Comparison of ENCODE assay signal across 18 mouse cellular contexts in genomic region chr4:131405376-131406017, GRCm38 (mm10).
DNase-seq lines count a peak whose midpoint lies in the region; ATAC-seq and TF ChIP-seq lines count a peak whose summit lies in the region.
"Had no signal": no experiment of that assay in that cellular context is flagged by ENCODE, and none has a peak within 500 bp of the region (broad histone marks: within the 10 kb centered on the region; RNA-seq: fewer than 3 reads in every experiment).

No protein-coding gene starts in this region.

- peaks cover 24% of the 10 kb centered on the region for H3K27me3 ChIP-seq in embryonic facial prominence, embryonic 10.5 days (replicated peaks; ENCODE audit: low read depth, poor library complexity, severe bottlenecking)
- no peaks in the 10 kb centered on the region for H3K27me3 ChIP-seq in hindbrain, embryonic 16.5 days (replicated peaks; ENCODE audit: control insufficient read depth, insufficient read depth, low read length)
- H3K27me3 ChIP-seq: embryonic facial prominence, embryonic 15.5 days had no signal

- no peak overlapping the region for H3K4me2 ChIP-seq in hindbrain, embryonic 16.5 days (ENCODE audit: low read length)
- H3K4me2 ChIP-seq: embryonic facial prominence, embryonic 15.5 days; midbrain, embryonic 13.5 days had no signal

- DNase-seq in layer of hippocampus, adult 2 months (ENCODE audit: low spot score in 2 of 2), result peak in 1 of 2 experiments; percentile 30
- DNase-seq in layer of hippocampus, postnatal 25 days (ENCODE audit: extremely low spot score in 1 of 2, low spot score in 1 of 2), result no peak
- DNase-seq in brain, adult 2 months (ENCODE audit: low read depth, low spot score), result peak; percentile 76
- no peak for DNase-seq in embryonic facial prominence, embryonic 10.5 days (ENCODE audit: low spot score)
- DNase-seq in natural killer cell, adult 2 months (ENCODE audit: low spot score in 2 of 2), result no peak
- DNase-seq in heart, adult 18-20 months, result no peak
- DNase-seq: cerebellum, adult 8-10 months; kidney, postnatal 10 days; lung, postnatal 14 days; spleen, adult 18-20 months had no signal

- H3K36me3 ChIP-seq in embryonic facial prominence, embryonic 10.5 days (replicated peaks), result no peaks in the 10 kb centered on the region
- H3K36me3 ChIP-seq in hindbrain, embryonic 16.5 days (ENCODE audit: control insufficient read depth, insufficient read depth, low read length), result no peaks in the 10 kb centered on the region
- H3K36me3 ChIP-seq: embryonic facial prominence, embryonic 15.5 days; heart, embryonic 10.5 days; midbrain, embryonic 13.5 days had no signal

- H3K9me3 ChIP-seq in embryonic facial prominence, embryonic 10.5 days, result no peaks in the 10 kb centered on the region
- no peaks in the 10 kb centered on the region for H3K9me3 ChIP-seq in hindbrain, embryonic 16.5 days (ENCODE audit: control insufficient read depth, low read length)
- H3K9me3 ChIP-seq: embryonic facial prominence, embryonic 15.5 days; heart, embryonic 10.5 days; midbrain, embryonic 13.5 days had no signal

- 45% methylated on average over 12 of the region's 12 CpGs for WGBS in embryonic facial prominence, embryonic 10.5 days
- 48% methylated on average over 12 of the region's 12 CpGs for WGBS in hindbrain, embryonic 16.5 days

- ATAC-seq in hindbrain, embryonic 16.5 days, result no peak
- ATAC-seq: activated CD4-positive, CD25-positive, alpha-beta regulatory T cell, adult 4 months; CD4-positive, CD25-positive, alpha-beta regulatory T cell, adult 4 months; midbrain, embryonic 13.5 days had no signal

- no peak for TF ChIP-seq CTCF in layer of hippocampus, adult 2 months (conservative IDR thresholded peaks at IDR 0.05)

- H3K9ac ChIP-seq in hindbrain, embryonic 16.5 days (ENCODE audit: low read depth, low read length), result peak overlapping the region; percentile 27
- H3K9ac ChIP-seq: embryonic facial prominence, embryonic 15.5 days; liver, embryonic 14.5 days; midbrain, embryonic 13.5 days had no signal

- H3K4me1 ChIP-seq in embryonic facial prominence, embryonic 10.5 days, result peaks cover 44% of the 10 kb centered on the region
- H3K4me1 ChIP-seq in hindbrain, embryonic 16.5 days (ENCODE audit: control insufficient read depth, insufficient read depth, low read depth, low read length), result peaks cover 10% of the 10 kb centered on the region; the same call in 1 of the 2 replicates

- H3K27ac ChIP-seq in layer of hippocampus, adult 2 months, result peak overlapping the region; percentile 75
- H3K27ac ChIP-seq in embryonic facial prominence, embryonic 10.5 days (replicated peaks), result 0 out of 2 replicates have a peak overlapping the region, but pooled peaks have one; percentile 11
- H3K27ac ChIP-seq in hindbrain, embryonic 16.5 days (ENCODE audit: low read depth, low read length), result no peak overlapping the region
- H3K27ac ChIP-seq: embryonic facial prominence, embryonic 15.5 days; heart, embryonic 10.5 days; liver, embryonic 14.5 days; midbrain, embryonic 13.5 days; stomach, postnatal 0 days had no signal

- no peak overlapping the region for H3K4me3 ChIP-seq in layer of hippocampus, adult 2 months
- H3K4me3 ChIP-seq in embryonic facial prominence, embryonic 10.5 days, result no peak overlapping the region
- H3K4me3 ChIP-seq in hindbrain, embryonic 16.5 days (ENCODE audit: low read length), result no peak overlapping the region
- H3K4me3 ChIP-seq: embryonic facial prominence, embryonic 15.5 days; heart, embryonic 10.5 days; midbrain, embryonic 13.5 days had no signal
